Mouse (Mus musculus) left cerebral cortex, adult 6 months (tissue): ENCODE measurements around the gene Olfr1251. TPM values are rescaled to one million over a fixed set of nuclear protein-coding genes. Genes with fewer than 3 reads are reported as not detected.

ENCODE experiments used
- long read RNA-seq, 2 experiments: library from polyadenylated mRNA; unstranded; transcript quantifications; one replicate each; pipeline ENCODE4 v2.0.0; 2019 to 2020
- polyA plus RNA-seq: library from polyadenylated mRNA; unstranded; fragments of <200 nt; fragmentation: Nextera tagmentation; gene quantifications from 2 replicates; pipeline ENCODE4 v1.2.3, GENCODE M21; 2021

The Olfr1251 gene
- not detected in 2 replicates for polyA plus RNA-seq
- long read RNA-seq, experiment 1 = 0 reads
- long read RNA-seq, experiment 2 = 0 reads

GRCm38 (mm10) chr2:89671836-89672235 is at the start of gene Olfr1251:
TSS of gene Olfr1251 (minus strand) at chr2:89671936.

GRCm38 (mm10) chr2:89661367-89661766 is 10.4 kb downstream of the Olfr1251 start, which contains the start of gene Olfr1250:
TSS of gene Olfr1250 (minus strand) at chr2:89661467.

GRCm38 (mm10) chr2:89634883-89635282 is 36.9 kb downstream of the Olfr1251 start, which contains the start of gene Olfr1249:
TSS of gene Olfr1249 (minus strand) at chr2:89634983.

GRCm38 (mm10) chr2:89618145-89618544 is 53.6 kb downstream of the Olfr1251 start, which contains the start of gene Olfr1248:
TSS of gene Olfr1248 (minus strand) at chr2:89618245.

Other genes with a start within 250 kb of the Olfr1251 start
- gene Olfr1240, start 228.9 kb downstream of the Olfr1251 start, polyA plus RNA-seq = not detected in 2 replicates
- gene Olfr1241, start 184.8 kb downstream of the Olfr1251 start, polyA plus RNA-seq = not detected in 2 replicates
- not detected in 2 replicates for gene Olfr1242, start 173.6 kb downstream of the Olfr1251 start, polyA plus RNA-seq
- gene Olfr1243, start 140.4 kb downstream of the Olfr1251 start, polyA plus RNA-seq = not detected in 2 replicates
- not detected in 2 replicates for gene Olfr1245, start 93.5 kb downstream of the Olfr1251 start, polyA plus RNA-seq
- not detected in 2 replicates for gene Olfr1246, start 78.8 kb downstream of the Olfr1251 start, polyA plus RNA-seq
- gene Olfr1247, start 57.8 kb downstream of the Olfr1251 start, polyA plus RNA-seq = not detected in 2 replicates
- not detected in 2 replicates for gene Olfr1248, start 53.7 kb downstream of the Olfr1251 start, polyA plus RNA-seq
- not detected in 2 replicates for gene Olfr1249, start 37.0 kb downstream of the Olfr1251 start, polyA plus RNA-seq
- gene Olfr1250, start 10.5 kb downstream of the Olfr1251 start, polyA plus RNA-seq = not detected in 2 replicates
- not detected in 2 replicates for gene Olfr1252, start 53.1 kb upstream of the Olfr1251 start, polyA plus RNA-seq
- gene Olfr1253, start 85.2 kb upstream of the Olfr1251 start, polyA plus RNA-seq = not detected in 2 replicates
- not detected in 2 replicates for gene Olfr1254, start 121.7 kb upstream of the Olfr1251 start, polyA plus RNA-seq
- gene Olfr1255, start 140.1 kb upstream of the Olfr1251 start, polyA plus RNA-seq = not detected in 2 replicates
- not detected in 2 replicates for gene Olfr1256, start 169.6 kb upstream of the Olfr1251 start, polyA plus RNA-seq
- not detected in 2 replicates for gene Olfr48, start 176.3 kb upstream of the Olfr1251 start, polyA plus RNA-seq
- gene Olfr1257, start 206.5 kb upstream of the Olfr1251 start, polyA plus RNA-seq = not detected in 2 replicates